Mouse (Mus musculus) midbrain, embryonic 14.5 days (tissue): ENCODE results near the gene Rnase4. TPM values are rescaled to one million over a fixed set of nuclear protein-coding genes. Genes with fewer than 3 reads are reported as not detected.

ENCODE experiments used
- ATAC-seq: fragments of 200-750 bp; cut with Nextera tagmentation; 2 replicates; pipeline ENCODE4 v1.8.0; 2017; ENCODE audit warnings: moderate number of reproducible peaks, moderate library complexity; ENCODE audit not compliant: low FRiP score, low TSS enrichment
- DNase-seq: peaks from one replicate; pipeline ENCODE4 v3.0.0-alpha.2; 2015
- H3K27ac ChIP-seq: fragments of 300-500 bp; sonication (generic); replicated peaks from 2 replicates; pipeline ENCODE4 v1.5.1; 2014; ENCODE audit warnings: mild to moderate bottlenecking, low read depth, low read length, moderate library complexity
- H3K27me3 ChIP-seq: fragments of 300-500 bp; sonication (generic); 2 replicates; pipeline ENCODE4 v1.6.1; 2014; ENCODE audit warnings: low read length, control low read depth, mixed read lengths; ENCODE audit not compliant: control insufficient read depth, insufficient read depth
- H3K36me3 ChIP-seq: fragments of 300-500 bp; sonication (generic); 2 replicates; pipeline ENCODE4 v1.6.1; 2014; ENCODE audit warnings: low read length, control low read depth; ENCODE audit not compliant: control insufficient read depth, insufficient read depth
- H3K4me1 ChIP-seq: fragments of 300-500 bp; sonication (generic); 2 replicates; pipeline ENCODE4 v1.6.1; 2014; ENCODE audit warnings: mild to moderate bottlenecking, antibody characterized with exemption, low read length, control low read depth; ENCODE audit not compliant: control insufficient read depth, insufficient read depth
- H3K4me2 ChIP-seq: fragments of 300-500 bp; sonication (generic); 2 replicates; pipeline ENCODE4 v1.6.1; 2014; ENCODE audit warnings: mild to moderate bottlenecking, low read length, moderate library complexity
- H3K4me3 ChIP-seq: fragments of 300-500 bp; sonication (generic); replicated peaks from 2 replicates; pipeline ENCODE4 v1.5.1; 2014; ENCODE audit warnings: low read depth, low read length
- H3K9ac ChIP-seq: fragments of 300-500 bp; sonication (generic); replicated peaks from 2 replicates; pipeline ENCODE4 v1.6.1; 2014; ENCODE audit warnings: mild to moderate bottlenecking, low read length, moderate library complexity
- H3K9me3 ChIP-seq: fragments of 300-500 bp; sonication (generic); 2 replicates; pipeline ENCODE4 v1.6.1; 2016; ENCODE audit warnings: low read length, control low read depth, mixed read lengths; ENCODE audit not compliant: control insufficient read depth
- WGBS: fragments of 180-500 bp; shearing (Covaris S2); extraction: QIAGEN DNeasy Blood & Tissue Kit; methylation state at CpG from one replicate; pipeline ENCODE4 v1.1.7; 2014; 5-methylcytosine and 5-hydroxymethylcytosine counted together
- polyA plus RNA-seq: library from polyadenylated mRNA; unstranded; fragments of >200 nt; fragmentation: Nextera tagmentation; extraction: Ambion mirVana; gene quantifications from 2 replicates; pipeline ENCODE4 v1.2.1, GENCODE M21; 2014

Gene Rnase4
- polyA plus RNA-seq, 1 experiment from 2014 or later: 12.7 TPM

DNA sequence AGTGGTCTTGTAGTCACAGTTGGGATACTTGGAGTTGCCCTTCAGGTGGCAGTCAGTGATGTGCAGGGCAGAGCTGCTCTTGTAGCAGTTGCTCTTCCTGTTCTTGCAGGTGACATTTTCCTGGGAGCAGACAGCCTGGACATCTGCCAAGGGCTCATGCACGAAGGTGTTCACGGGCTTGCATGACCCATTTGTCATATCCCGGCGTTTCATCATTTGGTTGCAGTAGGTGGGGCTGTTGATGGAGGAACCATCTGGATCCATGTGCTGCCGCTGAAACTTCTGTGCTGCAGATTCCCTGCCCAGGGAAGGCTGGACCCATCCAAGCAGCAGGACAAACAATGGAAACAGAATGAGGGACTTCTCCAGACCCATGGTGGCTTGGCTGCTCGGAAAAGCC lies 54.6 kb downstream of the Rnase4 start:
- H3K9me3 ChIP-seq: no peaks in the 10 kb centered on the region
- H3K4me2 ChIP-seq: no peak overlapping the region
- no peak overlapping the region for H3K27ac ChIP-seq
- H3K9ac ChIP-seq: no peak overlapping the region
- DNase-seq (no peak), ATAC-seq (no peak)
- no peak overlapping the region for H3K4me3 ChIP-seq
- 0 out of 2 replicates have a peak, but pooled peaks cover 3% of the 10 kb centered on the region for H3K4me1 ChIP-seq
- 93% methylated on average over 6 of the region's 6 CpGs for WGBS
- H3K27me3 ChIP-seq: no peaks in the 10 kb centered on the region
- H3K36me3 ChIP-seq: no peaks in the 10 kb centered on the region

GRCm38 (mm10) chr14:51146685-51147084 lies 55.8 kb downstream of the Rnase4 start, which contains the start of gene Rnase1:
TSS of gene Rnase1 (minus strand) at chr14:51146785.
- Histone ChIP-seq H3K4me2 (no peak within 1 kb of the TSS), H3K4me3 (no peak within 1 kb of the TSS), H3K4me1 (0 out of 2 replicates have a peak, but pooled peaks cover 3% of the 10 kb centered on the region), H3K9me3 (no peaks in the 10 kb centered on the region), H3K9ac (no peak within 1 kb of the TSS), H3K36me3 (no peaks in the 10 kb centered on the region), H3K27me3 (no peaks in the 10 kb centered on the region), H3K27ac (no peak within 1 kb of the TSS)
- DNase-seq (peak; percentile 11), ATAC-seq (no peak)
- WGBS: 34% methylated on average over 2 of the region's 2 CpGs

GRCm38 (mm10) chr14:51148006-51148405 lies 57.1 kb downstream of the Rnase4 start:
- WGBS: 67% methylated on average over 3 of the region's 3 CpGs
- no peak for DNase-seq
- no peak overlapping the region for H3K4me3 ChIP-seq
- no peaks in the 10 kb centered on the region for H3K27me3 ChIP-seq
- no peaks in the 10 kb centered on the region for H3K9me3 ChIP-seq
- no peak overlapping the region for H3K27ac ChIP-seq
- H3K4me1 ChIP-seq: 0 out of 2 replicates have a peak, but pooled peaks cover 3% of the 10 kb centered on the region
- H3K9ac ChIP-seq: no peak overlapping the region
- no peaks in the 10 kb centered on the region for H3K36me3 ChIP-seq
- no peak overlapping the region for H3K4me2 ChIP-seq
- no peak for ATAC-seq

DNA sequence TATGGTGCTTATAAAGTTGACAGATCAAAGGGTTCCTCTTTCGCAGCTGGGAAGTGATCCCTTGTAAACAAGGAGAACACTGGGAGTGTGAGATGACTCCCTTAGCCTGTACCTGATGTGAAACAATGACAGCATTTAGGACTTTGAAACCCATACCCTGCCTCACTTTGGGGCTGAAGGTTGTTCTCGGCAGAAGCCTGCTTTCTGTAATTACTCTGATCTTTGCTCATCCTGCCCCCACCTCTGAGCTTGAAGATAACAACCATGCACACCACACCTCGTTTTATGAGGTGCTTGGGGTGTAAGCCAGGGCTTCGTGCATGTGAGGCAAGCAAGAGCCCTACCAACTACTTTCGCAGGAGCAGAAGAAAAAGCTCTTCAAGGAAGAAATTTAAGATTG lies 58.3 kb downstream of the Rnase4 start:
- DNase-seq: no peak
- WGBS: 72% methylated on average over 5 of the region's 5 CpGs

DNA sequence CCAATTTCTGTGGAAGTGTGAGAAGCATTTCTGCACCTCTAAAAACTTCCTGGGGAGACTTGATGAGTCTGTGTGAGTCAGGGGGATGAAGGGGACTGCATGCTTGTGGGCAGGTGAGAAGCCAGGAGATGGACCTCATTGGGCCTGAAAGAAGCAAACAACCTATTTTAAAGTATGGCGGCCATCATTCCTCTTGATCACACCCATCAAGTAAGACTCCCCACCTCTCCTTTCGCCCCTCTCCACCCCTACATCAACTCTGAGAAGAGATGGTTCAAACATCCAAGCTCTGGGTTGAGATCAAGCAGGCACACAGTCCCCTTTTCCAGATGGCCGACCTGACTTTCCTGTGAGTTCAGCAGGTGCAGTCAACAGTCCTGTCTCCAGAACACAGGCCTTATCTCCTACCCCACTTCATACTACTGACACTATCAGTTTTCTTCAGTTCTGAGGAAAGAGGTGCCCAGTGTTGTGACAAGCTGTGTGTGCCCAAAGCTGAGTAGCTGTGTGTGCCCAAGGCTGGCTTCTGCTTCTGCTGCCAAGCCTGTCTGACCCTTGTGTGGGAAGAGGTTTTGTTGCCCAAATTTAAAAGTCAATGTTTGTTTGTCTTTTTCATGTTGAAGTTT lies 59.4 kb downstream of the Rnase4 start:
- Histone ChIP-seq H3K4me2 (no peak overlapping the region), H3K27me3 (no peaks in the 10 kb centered on the region), H3K9me3 (no peaks in the 10 kb centered on the region), H3K9ac (no peak overlapping the region), H3K27ac (no peak overlapping the region), H3K4me3 (no peak overlapping the region), H3K4me1 (0 out of 2 replicates have a peak, but pooled peaks cover 3% of the 10 kb centered on the region), H3K36me3 (no peaks in the 10 kb centered on the region)
- DNase-seq: no peak
- no peak for ATAC-seq
- 87% methylated on average over 3 of the region's 3 CpGs for WGBS

More for the DNA sequence above, 58.3 kb downstream of the Rnase4 start:
- Histone ChIP-seq H3K4me2 (no peak overlapping the region), H3K4me1 (0 out of 2 replicates have a peak, but pooled peaks cover 3% of the 10 kb centered on the region), H3K4me3 (no peak overlapping the region), H3K36me3 (no peaks in the 10 kb centered on the region), H3K9me3 (no peaks in the 10 kb centered on the region), H3K27me3 (no peaks in the 10 kb centered on the region), H3K27ac (no peak overlapping the region), H3K9ac (no peak overlapping the region)
- ATAC-seq: no peak

- Histone ChIP-seq H3K36me3 (no peaks in the 10 kb centered on the region), H3K27ac (no peak overlapping the region), H3K4me3 (no peak overlapping the region), H3K9me3 (no peaks in the 10 kb centered on the region), H3K27me3 (no peaks in the 10 kb centered on the region), H3K9ac (no peak overlapping the region), H3K4me1 (no peaks in the 10 kb centered on the region), H3K4me2 (no peak overlapping the region)
- 90% methylated on average over 5 of the region's 5 CpGs for WGBS
- ATAC-seq (no peak), DNase-seq (no peak)
Measured at GRCm38 (mm10) chr14:51152249-51152870, 61.5 kb downstream of the Rnase4 start.

Other genes with a start within 250 kb of the Rnase4 start
- 2.0 and 3.4 TPM in 2 replicates for gene Tep1, start 220.5 kb upstream of the Rnase4 start, polyA plus RNA-seq
- 0.76 and 1.4 TPM in 2 replicates for gene Klhl33, start 193.6 kb upstream of the Rnase4 start, polyA plus RNA-seq
- 110 and 116 TPM in 2 replicates for gene Osgep, start 166.2 kb upstream of the Rnase4 start, polyA plus RNA-seq
- gene Apex1, start 166.1 kb upstream of the Rnase4 start, polyA plus RNA-seq: 223 and 227 TPM in 2 replicates
- 90.3 and 119 TPM in 2 replicates for gene Pip4p1, start 160.2 kb upstream of the Rnase4 start, polyA plus RNA-seq
- 15.7 and 24.6 TPM in 2 replicates for gene Pnp, start 160.0 kb upstream of the Rnase4 start, polyA plus RNA-seq
- 0.95 TPM in 1 of 2 replicates, not detected in the other for gene Gm49342, start 146.6 kb upstream of the Rnase4 start, polyA plus RNA-seq
- gene Pnp2, start 135.1 kb upstream of the Rnase4 start, polyA plus RNA-seq: 0.19 and 0.50 TPM in 2 replicates
- not detected in 2 replicates for gene Rnase10, start 83.3 kb upstream of the Rnase4 start, polyA plus RNA-seq
- gene Rnase9, start 49.2 kb upstream of the Rnase4 start, polyA plus RNA-seq: not detected in 2 replicates
- not detected in 2 replicates for gene Rnase11, start 40.9 kb upstream of the Rnase4 start, polyA plus RNA-seq
- gene Rnase12, start 33.4 kb upstream of the Rnase4 start, polyA plus RNA-seq: 0.34 and 0.59 TPM in 2 replicates
- gene Olfr750, start 16.6 kb upstream of the Rnase4 start, polyA plus RNA-seq: 0.11 TPM in 1 of 2 replicates, not detected in the other
- 1.5 and 2.7 TPM in 2 replicates for gene Ang, start 73 bp downstream of the Rnase4 start, polyA plus RNA-seq
- not detected in 2 replicates for gene Eddm3b, start 23.3 kb downstream of the Rnase4 start, polyA plus RNA-seq
- 1.1 TPM in 1 of 2 replicates, not detected in the other for gene Rnase6, start 32.8 kb downstream of the Rnase4 start, polyA plus RNA-seq
- 0.23 TPM in 1 of 2 replicates, not detected in the other for gene Rnase1, start 55.7 kb downstream of the Rnase4 start, polyA plus RNA-seq
- gene Rnase2b, start 71.2 kb downstream of the Rnase4 start, polyA plus RNA-seq: not detected in 2 replicates
- not detected in 2 replicates for gene Ang2, start 108.1 kb downstream of the Rnase4 start, polyA plus RNA-seq
- not detected in 2 replicates for gene Ear14, start 112.3 kb downstream of the Rnase4 start, polyA plus RNA-seq
- gene Rnase2a, start 165.0 kb downstream of the Rnase4 start, polyA plus RNA-seq: not detected in 2 replicates